Mouse (Mus musculus): Measurements from ENCODE around the gene Cldn34b1.
"Not testable (repeated sequence)": the region's sequence is repeated elsewhere in the genome, so short reads cannot be mapped to it uniquely, and the experiment has no call there.

- TF ChIP-seq CTCF (IDR thresholded peaks at IDR 0.05; ENCODE audit: borderline replicate concordance, control insufficient read depth, extremely low read depth, insufficient read depth, low read length, poor library complexity); POLR2A (IDR thresholded peaks at IDR 0.05; ENCODE audit: control insufficient read depth, extremely low read depth, insufficient read depth, low read length, poor library complexity): not testable (repeated sequence)
Observed at GRCm38 (mm10) chrX:154935887-154936286, 45.8 kb upstream of the Cldn34b1 start, which contains the start of gene Magea6.
